Mouse (Mus musculus) embryonic facial prominence, embryonic 13.5 days (tissue): ENCODE data around the gene Steap1. TPM values are rescaled to one million over a fixed set of nuclear protein-coding genes. Genes with fewer than 3 reads are reported as not detected.

Experiments
- polyA plus RNA-seq: library from polyadenylated mRNA; unstranded; fragments of >200 nt; fragmentation: Nextera tagmentation; extraction: Ambion mirVana; gene quantifications from 2 replicates; pipeline ENCODE4 v1.2.1, GENCODE M21; 2015

The Steap1 gene
- polyA plus RNA-seq, 1 experiment from 2014 or later = 3.3 TPM

Other genes with a start within 250 kb of the Steap1 start
- gene Cldn12, start 234.4 kb downstream of the Steap1 start, polyA plus RNA-seq = 19.7 and 21.4 TPM in 2 replicates
- gene Gtpbp10, start 189.8 kb downstream of the Steap1 start, polyA plus RNA-seq = 25.0 and 28.4 TPM in 2 replicates
- gene Gm8773, start 175.5 kb downstream of the Steap1 start, polyA plus RNA-seq = 6.6 and 6.8 TPM in 2 replicates
- 2.4 and 2.9 TPM in 2 replicates for gene Cfap69, start 85.1 kb downstream of the Steap1 start, polyA plus RNA-seq
- gene Steap2, start 54.7 kb downstream of the Steap1 start, polyA plus RNA-seq = 7.8 and 7.9 TPM in 2 replicates